Mouse (Mus musculus) embryonic facial prominence, embryonic 12.5 days (tissue): ENCODE data around the gene Mei4. TPM values are rescaled to one million over a fixed set of nuclear protein-coding genes. Genes with fewer than 3 reads are reported as not detected.

ENCODE experiments used
- ATAC-seq: fragments of 200-750 bp; cut with Nextera tagmentation; 2 replicates; pipeline ENCODE4 v1.8.0; 2017; ENCODE audit not compliant: insufficient number of reproducible peaks, insufficient read depth, low FRiP score, low TSS enrichment
- H3K27ac ChIP-seq: fragments of 300-500 bp; sonication (generic); 2 replicates; pipeline ENCODE4 v1.5.1; 2016; ENCODE audit warnings: mild to moderate bottlenecking
- H3K27me3 ChIP-seq: fragments of 300-500 bp; sonication (generic); 2 replicates; pipeline ENCODE4 v1.6.1; 2016; ENCODE audit warnings: mild to moderate bottlenecking, moderate library complexity
- H3K36me3 ChIP-seq: fragments of 300-500 bp; sonication (generic); 2 replicates; pipeline ENCODE4 v1.6.1; 2016; ENCODE audit warnings: mild to moderate bottlenecking
- H3K4me1 ChIP-seq: fragments of 300-500 bp; sonication (generic); 2 replicates; pipeline ENCODE4 v1.6.1; 2016
- H3K4me2 ChIP-seq: fragments of 300-500 bp; sonication (generic); replicated peaks from 2 replicates; pipeline ENCODE4 v1.6.1; 2016; ENCODE audit warnings: mild to moderate bottlenecking, moderate library complexity
- H3K4me3 ChIP-seq: fragments of 300-500 bp; sonication (generic); 2 replicates; pipeline ENCODE4 v1.5.1; 2016; ENCODE audit warnings: mild to moderate bottlenecking
- H3K9ac ChIP-seq: fragments of 300-500 bp; sonication (generic); 2 replicates; pipeline ENCODE4 v1.6.1; 2016; ENCODE audit warnings: mild to moderate bottlenecking, moderate library complexity
- H3K9me3 ChIP-seq: fragments of 300-500 bp; sonication (generic); 2 replicates; pipeline ENCODE4 v1.6.1; 2016; ENCODE audit warnings: mild to moderate bottlenecking, moderate library complexity
- WGBS: fragments of 180-500 bp; shearing (Covaris S2); methylation state at CpG from one replicate; pipeline ENCODE4 v1.1.7; 2016; 5-methylcytosine and 5-hydroxymethylcytosine counted together
- polyA plus RNA-seq: library from polyadenylated mRNA; unstranded; fragments of >200 nt; fragmentation: Nextera tagmentation; extraction: Ambion mirVana; gene quantifications from 2 replicates; pipeline ENCODE4 v1.2.1, GENCODE M21; 2016

Gene Mei4
- polyA plus RNA-seq: 1.4 and 2.3 TPM in 2 replicates

DNA sequence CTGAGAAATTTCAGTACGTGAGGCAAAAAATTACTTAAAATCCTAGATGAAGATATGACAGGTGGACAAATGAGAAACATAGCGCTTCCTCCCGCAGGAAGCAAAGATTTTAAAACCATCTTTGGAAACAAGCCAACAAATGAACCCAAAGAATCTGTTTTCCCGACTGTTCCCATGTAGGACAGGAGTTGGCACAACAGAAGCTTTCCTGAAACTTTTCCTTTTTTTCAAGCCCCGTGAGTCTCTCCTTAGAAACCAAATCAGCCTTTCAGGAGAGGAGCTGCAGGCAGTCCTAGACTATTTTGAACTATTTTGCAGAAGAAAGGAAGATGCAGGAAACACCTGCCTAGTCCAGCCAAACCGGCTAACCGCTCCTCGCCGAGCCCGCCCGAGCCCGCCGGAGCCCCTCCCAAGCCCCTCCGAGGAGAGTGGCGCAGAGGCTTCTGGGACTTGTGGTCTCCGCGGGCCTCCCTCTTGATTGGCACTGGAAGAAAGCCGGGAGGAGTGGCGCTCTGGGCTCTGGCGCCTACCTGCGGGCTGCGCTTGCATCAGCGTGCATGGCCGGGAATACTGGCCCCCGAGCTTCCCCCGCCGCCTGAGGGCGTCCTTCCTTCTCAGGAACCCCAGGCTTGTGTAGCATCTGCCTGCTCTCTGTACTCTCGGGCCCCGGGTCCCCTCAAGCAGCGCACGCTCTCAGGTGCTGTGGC is at the start of gene Mei4:
Gene Mei4 (plus strand): TSS at position 490 of the 707 bp plus-strand sequence.
- ATAC-seq: peak; percentile 99
- no peaks in the 10 kb centered on the region for H3K9me3 ChIP-seq
- H3K4me2 ChIP-seq: peak within 1 kb of the TSS; percentile 76
- peak within 1 kb of the TSS; percentile 60 for H3K9ac ChIP-seq
- no peaks in the 10 kb centered on the region for H3K4me1 ChIP-seq
- WGBS: 4% methylated on average over 32 of the region's 32 CpGs
- H3K36me3 ChIP-seq: no peaks in the 10 kb centered on the region
- no peak within 1 kb of the TSS for H3K27ac ChIP-seq
- peak within 1 kb of the TSS; percentile 59 for H3K4me3 ChIP-seq
- 0 out of 2 replicates have a peak, but pooled peaks cover 7% of the 10 kb centered on the region for H3K27me3 ChIP-seq

DNA sequence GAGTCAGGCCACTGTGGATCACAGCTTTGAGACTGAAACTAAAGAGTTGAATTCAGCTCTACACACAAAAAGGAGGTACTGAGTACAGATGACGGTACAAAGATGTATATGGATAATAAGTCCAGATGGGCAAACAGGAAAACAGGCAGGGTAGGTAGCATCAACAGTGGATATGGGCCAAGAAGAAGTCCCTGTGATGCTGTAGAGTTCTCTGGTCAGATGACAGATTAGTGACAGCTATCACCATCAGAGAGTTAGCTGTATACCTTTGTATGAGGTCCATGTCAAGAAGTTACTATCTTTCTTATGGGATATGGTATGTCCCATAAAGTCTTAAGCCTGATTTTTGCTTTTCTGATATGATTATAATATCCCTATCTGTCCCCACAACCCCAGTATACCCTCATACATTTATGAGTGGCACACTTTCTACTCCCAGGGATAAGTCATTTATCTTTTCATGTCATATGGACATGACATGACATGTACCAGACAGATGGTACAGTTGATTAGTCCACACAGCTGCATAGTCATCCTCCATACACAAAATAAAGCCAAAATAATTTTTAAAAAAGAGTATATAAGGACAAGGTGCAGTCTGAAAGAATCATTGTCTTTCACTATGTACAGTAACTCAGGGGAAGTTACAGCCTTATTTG is 43.6 kb upstream of the Mei4 start:
- WGBS: 91% methylated on average over 1 of the region's 1 CpGs
- no peaks in the 10 kb centered on the region for H3K36me3 ChIP-seq
- no peaks in the 10 kb centered on the region for H3K27me3 ChIP-seq
- H3K4me3 ChIP-seq: no peak overlapping the region
- ATAC-seq: no peak
- H3K9ac ChIP-seq: no peak overlapping the region
- H3K27ac ChIP-seq: no peak overlapping the region
- no peaks in the 10 kb centered on the region for H3K9me3 ChIP-seq
- no peak overlapping the region for H3K4me2 ChIP-seq
- no peaks in the 10 kb centered on the region for H3K4me1 ChIP-seq

DNA sequence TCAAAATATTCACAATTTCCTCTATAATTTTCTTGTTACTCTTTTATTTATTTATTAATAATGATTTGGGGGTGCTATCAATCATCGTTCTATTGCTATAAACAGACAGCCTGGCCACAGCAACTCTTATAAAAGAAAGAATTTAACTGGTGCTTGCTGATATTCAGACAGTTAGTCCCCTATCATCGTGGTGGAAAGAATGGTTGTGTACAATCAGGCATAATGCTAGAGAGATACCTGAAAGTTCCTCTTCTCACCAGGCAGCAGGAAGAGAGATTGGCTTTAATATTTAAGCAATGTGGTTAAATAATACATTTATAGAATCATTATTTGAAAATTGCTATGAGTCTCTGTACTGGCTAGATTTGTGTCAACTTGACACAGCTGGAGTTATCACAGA is 35.9 kb upstream of the Mei4 start:
- no peaks in the 10 kb centered on the region for H3K9me3 ChIP-seq
- ATAC-seq: no peak
- WGBS: 88% methylated on average over 2 of the region's 2 CpGs
- no peak overlapping the region for H3K9ac ChIP-seq
- no peak overlapping the region for H3K4me3 ChIP-seq
- no peak overlapping the region for H3K4me2 ChIP-seq
- no peak overlapping the region for H3K27ac ChIP-seq
- no peaks in the 10 kb centered on the region for H3K27me3 ChIP-seq
- H3K4me1 ChIP-seq: no peaks in the 10 kb centered on the region
- H3K36me3 ChIP-seq: no peaks in the 10 kb centered on the region

DNA sequence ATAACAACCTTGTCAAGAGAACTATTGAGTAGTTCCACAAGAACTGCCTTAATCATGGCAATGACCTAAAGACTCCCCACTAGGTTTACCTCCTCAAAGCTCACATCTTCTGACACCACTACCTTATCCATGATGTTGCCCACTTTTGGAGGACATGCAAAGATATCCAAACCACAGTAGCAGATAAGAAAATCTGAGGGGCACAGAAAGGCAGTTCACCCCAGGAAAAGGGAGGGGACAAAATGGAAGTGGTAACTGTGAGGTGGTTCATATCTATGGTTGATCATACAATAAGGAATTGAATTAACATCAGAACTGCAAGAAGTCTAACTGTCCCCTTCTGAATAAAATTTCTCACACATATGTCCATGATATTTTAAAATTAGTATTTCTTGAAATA is 29.4 kb upstream of the Mei4 start:
- no peaks in the 10 kb centered on the region for H3K36me3 ChIP-seq
- H3K4me2 ChIP-seq: no peak overlapping the region
- no peaks in the 10 kb centered on the region for H3K27me3 ChIP-seq
- no peak overlapping the region for H3K27ac ChIP-seq
- no peaks in the 10 kb centered on the region for H3K4me1 ChIP-seq
- no peaks in the 10 kb centered on the region for H3K9me3 ChIP-seq
- ATAC-seq: no peak
- H3K4me3 ChIP-seq: no peak overlapping the region
- no peak overlapping the region for H3K9ac ChIP-seq

DNA sequence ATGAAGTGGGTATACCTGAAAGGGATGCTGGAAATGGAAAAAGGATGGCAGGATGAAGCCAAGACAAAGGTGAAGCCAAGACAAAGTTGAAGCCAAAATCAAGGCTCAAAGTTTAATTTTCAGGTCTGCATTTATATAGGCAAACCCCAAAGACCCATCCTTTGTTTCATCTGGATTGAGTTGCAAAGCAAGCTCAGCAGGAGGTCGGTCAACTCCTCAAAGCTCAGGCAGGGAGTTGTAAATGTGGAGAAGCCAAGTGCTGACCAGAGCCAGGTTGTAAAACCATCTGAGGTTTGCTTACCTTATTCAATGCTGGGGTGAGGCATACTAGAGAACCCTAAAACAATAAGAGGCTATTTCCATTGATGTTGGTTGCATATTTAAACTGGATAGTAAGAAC is 4.6 kb upstream of the Mei4 start:
- WGBS: 26% methylated on average over 1 of the region's 1 CpGs
- Histone ChIP-seq H3K9ac (no peak overlapping the region), H3K4me2 (no peak overlapping the region), H3K9me3 (no peaks in the 10 kb centered on the region), H3K27ac (no peak overlapping the region), H3K36me3 (no peaks in the 10 kb centered on the region), H3K4me1 (no peaks in the 10 kb centered on the region), H3K27me3 (0 out of 2 replicates have a peak, but pooled peaks cover 7% of the 10 kb centered on the region), H3K4me3 (no peak overlapping the region)
- ATAC-seq: no peak

DNA sequence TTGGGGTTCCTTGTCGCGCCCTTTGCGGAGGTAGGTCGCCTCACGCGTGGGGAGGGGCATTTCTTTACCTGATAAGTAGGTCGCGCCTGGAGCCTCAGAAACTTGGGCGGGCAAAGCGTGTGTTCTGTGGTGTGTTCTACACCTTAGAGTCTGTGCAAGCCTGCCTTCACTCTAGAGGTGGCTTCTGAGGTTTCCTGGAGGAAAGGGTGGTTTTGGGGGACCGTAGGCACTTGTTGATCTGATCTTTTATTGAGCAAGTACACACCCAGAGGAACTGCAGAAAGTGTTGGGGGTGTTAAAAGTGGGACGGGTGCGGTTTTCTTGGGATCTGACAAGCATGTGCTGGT is 391 bp downstream of the Mei4 start:
- Histone ChIP-seq H3K27me3 (0 out of 2 replicates have a peak, but pooled peaks cover 7% of the 10 kb centered on the region), H3K4me1 (no peaks in the 10 kb centered on the region), H3K9ac (peak overlapping the region; percentile 60), H3K36me3 (no peaks in the 10 kb centered on the region), H3K27ac (no peak overlapping the region), H3K4me3 (peak overlapping the region; percentile 59), H3K9me3 (no peaks in the 10 kb centered on the region), H3K4me2 (peak overlapping the region; percentile 76)
- no peak; the same call in 1 of the 2 replicates for ATAC-seq
- 21% methylated on average over 13 of the region's 13 CpGs for WGBS

DNA sequence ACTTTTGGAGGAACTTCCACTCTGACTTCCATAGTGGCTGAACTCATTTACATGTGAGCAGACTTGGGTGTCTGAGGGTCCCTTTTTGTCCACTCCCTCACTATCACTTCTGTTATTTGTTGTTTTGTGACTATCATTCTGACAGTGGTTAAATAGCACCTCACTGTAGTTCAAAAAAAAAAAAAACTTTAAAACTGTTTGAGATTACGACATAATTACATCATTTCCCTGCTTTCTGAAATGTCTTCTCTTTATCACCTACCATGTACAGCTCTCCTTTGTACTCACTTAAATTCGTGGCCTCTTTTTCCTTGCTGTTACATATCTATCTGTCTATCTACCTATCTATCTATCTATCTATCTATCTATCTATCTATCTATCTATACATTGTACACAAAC is 2.6 kb downstream of the Mei4 start:
- ATAC-seq: no peak

DNA sequence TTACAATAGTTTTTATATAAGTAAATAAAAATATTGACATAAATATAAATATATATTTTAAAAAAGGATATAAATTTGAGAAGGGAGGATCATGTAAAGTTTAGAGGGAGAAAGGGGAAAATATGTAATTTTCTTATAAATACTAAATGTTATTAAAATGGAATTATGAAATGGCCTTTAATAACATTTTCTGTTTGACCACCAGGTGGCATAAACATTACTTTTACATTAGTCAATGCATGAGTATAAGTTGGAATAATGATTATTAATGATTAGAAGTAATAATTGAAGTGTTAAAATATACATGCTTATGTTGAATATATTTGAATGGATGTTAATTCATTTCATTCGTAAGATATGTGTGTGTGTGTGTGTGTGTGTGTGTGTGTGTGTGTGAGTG is 58.0 kb downstream of the Mei4 start:
- H3K36me3 ChIP-seq: no peaks in the 10 kb centered on the region
- H3K4me1 ChIP-seq: no peaks in the 10 kb centered on the region
- no peak overlapping the region for H3K4me3 ChIP-seq
- no peak overlapping the region for H3K4me2 ChIP-seq
- no peak overlapping the region for H3K9ac ChIP-seq
- H3K9me3 ChIP-seq: no peaks in the 10 kb centered on the region
- H3K27me3 ChIP-seq: no peaks in the 10 kb centered on the region
- no peak for ATAC-seq
- WGBS: 95% methylated on average over 1 of the region's 1 CpGs
- no peak overlapping the region for H3K27ac ChIP-seq

More for the DNA sequence above, 2.6 kb downstream of the Mei4 start:
- Histone ChIP-seq H3K9ac (no peak overlapping the region), H3K27ac (no peak overlapping the region), H3K4me2 (no peak overlapping the region), H3K4me1 (no peaks in the 10 kb centered on the region), H3K27me3 (0 out of 2 replicates have a peak, but pooled peaks cover 7% of the 10 kb centered on the region), H3K9me3 (no peaks in the 10 kb centered on the region), H3K36me3 (no peaks in the 10 kb centered on the region), H3K4me3 (no peak overlapping the region)
- WGBS: 74% methylated on average over 2 of the region's 2 CpGs

DNA sequence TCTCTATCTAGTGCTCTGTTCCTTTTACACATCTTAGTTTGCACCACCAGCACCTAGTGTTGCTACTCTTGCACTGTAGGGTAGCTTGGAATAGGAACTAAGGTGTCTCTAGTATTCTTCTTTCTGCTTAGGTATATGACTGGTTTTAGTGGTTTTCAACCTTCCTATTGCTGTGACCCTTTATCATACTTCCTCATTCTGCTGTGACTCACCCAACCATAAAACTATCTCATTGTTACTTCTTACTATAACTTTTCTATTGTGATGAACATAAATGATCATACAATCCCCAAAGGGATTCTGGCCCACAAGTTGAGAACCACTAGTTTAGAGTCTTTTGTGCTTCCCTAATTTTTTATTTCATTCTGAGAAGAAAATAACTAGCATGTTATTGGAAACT is 61.3 kb downstream of the Mei4 start:
- H3K4me2 ChIP-seq: no peak overlapping the region
- H3K27me3 ChIP-seq: no peaks in the 10 kb centered on the region
- no peaks in the 10 kb centered on the region for H3K36me3 ChIP-seq
- no peaks in the 10 kb centered on the region for H3K4me1 ChIP-seq
- H3K9me3 ChIP-seq: no peaks in the 10 kb centered on the region
- H3K9ac ChIP-seq: no peak overlapping the region
- no peak overlapping the region for H3K27ac ChIP-seq
- no peak for ATAC-seq
- H3K4me3 ChIP-seq: no peak overlapping the region

DNA sequence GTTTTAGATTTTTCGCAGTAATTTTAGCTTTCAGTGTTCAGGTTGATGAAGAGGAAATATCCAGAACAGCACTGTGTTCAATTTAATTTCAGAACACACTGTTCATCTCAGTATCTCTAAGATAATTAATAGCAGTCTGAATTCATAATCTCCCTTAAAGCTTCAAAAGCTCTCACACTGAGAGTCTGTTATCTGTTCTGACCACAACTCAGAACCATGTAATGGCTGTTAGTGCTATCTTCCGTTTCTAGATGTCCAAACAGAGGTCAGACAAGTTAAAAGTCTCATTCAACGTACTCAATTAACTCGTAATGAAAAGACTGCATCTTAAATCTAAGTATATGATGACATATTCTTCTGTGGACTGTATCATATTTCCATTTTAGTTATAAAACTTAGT is 77.1 kb downstream of the Mei4 start:
- H3K36me3 ChIP-seq: no peaks in the 10 kb centered on the region
- 75% methylated on average over 4 of the region's 4 CpGs for WGBS
- no peak for ATAC-seq
- no peaks in the 10 kb centered on the region for H3K4me1 ChIP-seq
- no peak overlapping the region for H3K9ac ChIP-seq
- no peak overlapping the region for H3K27ac ChIP-seq
- no peaks in the 10 kb centered on the region for H3K9me3 ChIP-seq
- H3K4me2 ChIP-seq: no peak overlapping the region
- H3K4me3 ChIP-seq: no peak overlapping the region
- no peaks in the 10 kb centered on the region for H3K27me3 ChIP-seq

DNA sequence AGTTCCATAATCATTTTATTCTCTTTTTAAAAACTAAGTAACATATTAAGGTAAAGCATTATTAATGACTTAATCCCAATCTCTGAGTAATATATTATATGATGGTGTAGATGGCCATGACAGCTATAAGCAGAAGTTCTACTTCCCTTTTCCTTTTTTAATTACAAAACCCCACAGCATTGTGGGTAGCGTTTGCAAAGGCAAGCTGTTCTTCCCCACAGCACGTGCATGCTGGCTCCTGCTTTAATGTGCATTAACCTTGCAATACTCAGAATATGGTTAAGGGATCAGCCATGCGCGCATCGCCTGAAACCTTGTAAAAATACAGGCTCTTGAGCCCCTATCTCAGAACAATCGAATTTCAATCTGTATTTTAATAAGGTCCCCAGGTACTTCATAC is 82.2 kb downstream of the Mei4 start:
- WGBS: 85% methylated on average over 6 of the region's 6 CpGs
- Histone ChIP-seq H3K36me3 (no peaks in the 10 kb centered on the region), H3K27me3 (no peaks in the 10 kb centered on the region), H3K27ac (no peak overlapping the region), H3K4me1 (no peaks in the 10 kb centered on the region), H3K9me3 (no peaks in the 10 kb centered on the region), H3K9ac (no peak overlapping the region), H3K4me2 (no peak overlapping the region), H3K4me3 (no peak overlapping the region)
- ATAC-seq: no peak

DNA sequence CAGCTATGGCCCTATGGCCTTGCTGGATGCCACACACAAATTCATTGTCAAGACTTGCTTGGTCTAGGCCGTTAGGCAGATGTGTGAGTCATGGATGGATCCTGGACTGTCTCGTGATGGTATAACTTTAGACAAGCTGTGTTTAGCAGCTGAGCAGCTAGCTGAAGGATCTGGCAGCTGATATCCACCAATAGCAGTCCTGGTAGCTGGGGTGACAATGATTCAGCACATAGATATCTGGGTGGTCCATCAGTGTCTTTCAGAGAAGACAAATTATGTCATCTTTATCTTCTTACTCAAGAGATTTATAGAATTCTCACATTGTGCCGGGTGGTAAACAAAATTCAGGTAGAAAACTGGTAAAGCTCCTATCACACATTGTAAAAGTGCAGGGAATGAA is 93.4 kb downstream of the Mei4 start:
- H3K4me3 ChIP-seq: no peak overlapping the region
- no peaks in the 10 kb centered on the region for H3K4me1 ChIP-seq
- WGBS: 90% methylated on average over 3 of the region's 3 CpGs
- no peak overlapping the region for H3K9ac ChIP-seq
- no peak overlapping the region for H3K27ac ChIP-seq
- ATAC-seq: no peak
- no peaks in the 10 kb centered on the region for H3K36me3 ChIP-seq
- H3K27me3 ChIP-seq: no peaks in the 10 kb centered on the region
- H3K9me3 ChIP-seq: no peaks in the 10 kb centered on the region
- H3K4me2 ChIP-seq: no peak overlapping the region
